Mouse (Mus musculus): ENCODE results near the gene Commd7.

GRCm38 (mm10) chr2:153676944-153677343 lies 44.4 kb upstream of the Commd7 start:
- no peak for TF ChIP-seq CTCF (IDR thresholded peaks at IDR 0.05; ENCODE audit: extremely low read depth, insufficient read depth, insufficient read length, insufficient replicate concordance)
- TF ChIP-seq POLR2A (IDR thresholded peaks at IDR 0.05; ENCODE audit: low read depth, low read length) = no peak

Data from spleen, adult 2 months (tissue).